Mouse (Mus musculus): ENCODE data around the gene Pramef17.
"Not testable (repeated sequence)": the region's sequence is repeated elsewhere in the genome, so short reads cannot be mapped to it uniquely, and the experiment has no call there.

DNA sequence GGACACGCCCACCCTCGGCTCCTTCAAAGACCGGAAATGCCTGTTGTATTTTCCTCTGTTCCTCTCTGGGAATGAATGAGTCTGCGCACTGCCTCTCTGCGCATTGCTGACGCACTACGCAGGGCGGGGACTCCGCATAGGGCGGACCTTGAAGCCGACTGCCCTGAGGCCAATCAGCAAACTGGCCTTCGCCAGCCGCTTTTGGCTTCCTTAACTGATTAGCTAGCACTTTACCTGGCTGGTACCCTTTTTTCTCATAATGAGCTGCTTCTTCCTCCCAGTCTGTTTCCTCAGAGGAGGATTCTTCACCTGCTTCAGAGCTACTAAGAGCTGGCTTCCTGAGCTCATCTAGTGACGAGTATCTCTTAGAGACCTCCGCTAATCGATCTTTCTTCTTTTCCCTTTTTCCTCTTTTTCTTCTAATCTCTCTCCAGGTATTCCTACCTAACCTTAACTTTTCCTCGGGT is 6.7 kb downstream of the Pramef17 start:
- not testable (repeated sequence) for TF ChIP-seq CTCF (IDR thresholded peaks at IDR 0.05; ENCODE audit: control insufficient read depth, insufficient read depth, insufficient read length); USF1 (IDR thresholded peaks at IDR 0.05; ENCODE audit: low read depth); MYOD1 (IDR thresholded peaks at IDR 0.05; ENCODE audit: control insufficient read depth, insufficient read length, low read depth); MAX (IDR thresholded peaks at IDR 0.05); FOSL1 (IDR thresholded peaks at IDR 0.05; ENCODE audit: insufficient read depth, low read length, poor library complexity, severe bottlenecking); CEBPB (IDR thresholded peaks at IDR 0.05; ENCODE audit: low read depth); MYOG (IDR thresholded peaks at IDR 0.05; ENCODE audit: control insufficient read depth, extremely low read depth, insufficient read length)
